Mouse (Mus musculus): ENCODE results near the gene Itga8.

The Itga8 gene

DNA sequence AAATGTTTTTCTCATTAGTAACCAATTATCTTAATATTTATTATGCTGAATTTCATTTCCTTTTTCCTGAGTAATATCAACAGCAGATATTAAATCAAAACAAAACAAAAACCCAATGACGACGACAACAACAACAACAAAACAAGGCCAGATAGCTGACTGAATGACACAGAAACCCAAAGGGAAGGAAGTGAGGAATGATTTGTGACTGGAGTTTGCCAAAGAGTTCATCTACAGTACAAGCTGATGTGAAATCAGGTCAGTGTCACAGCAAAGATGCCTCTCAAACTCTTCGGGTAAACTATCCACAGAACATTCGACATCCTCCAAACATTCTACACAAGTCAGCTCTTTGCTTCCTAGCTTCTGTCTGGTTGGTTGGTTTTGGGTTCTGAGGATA is 104.0 kb downstream of the Itga8 start:
- DNase-seq (ENCODE audit: low spot score) = no peak

DNA sequence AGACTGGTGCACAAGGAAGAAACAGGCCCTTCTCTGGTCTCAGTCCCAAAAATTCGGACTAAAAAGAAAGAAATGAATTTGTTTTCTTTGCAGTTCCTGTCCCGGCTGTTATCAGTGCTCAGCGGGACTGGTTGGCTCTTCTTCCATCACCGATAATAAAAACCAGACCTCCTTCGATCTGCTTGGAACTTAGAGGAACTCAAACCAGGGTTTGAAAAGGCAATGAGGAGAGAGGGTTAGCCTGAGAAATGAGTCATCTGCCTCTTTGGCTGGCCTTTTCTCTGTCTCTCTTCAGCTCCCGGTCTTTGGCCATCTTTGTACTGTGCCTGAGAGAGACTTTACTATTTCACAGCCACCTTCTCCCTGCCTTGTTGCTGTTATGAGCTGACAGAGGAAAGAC is 112.7 kb downstream of the Itga8 start:
- no peak for DNase-seq (ENCODE audit: low spot score)

DNA sequence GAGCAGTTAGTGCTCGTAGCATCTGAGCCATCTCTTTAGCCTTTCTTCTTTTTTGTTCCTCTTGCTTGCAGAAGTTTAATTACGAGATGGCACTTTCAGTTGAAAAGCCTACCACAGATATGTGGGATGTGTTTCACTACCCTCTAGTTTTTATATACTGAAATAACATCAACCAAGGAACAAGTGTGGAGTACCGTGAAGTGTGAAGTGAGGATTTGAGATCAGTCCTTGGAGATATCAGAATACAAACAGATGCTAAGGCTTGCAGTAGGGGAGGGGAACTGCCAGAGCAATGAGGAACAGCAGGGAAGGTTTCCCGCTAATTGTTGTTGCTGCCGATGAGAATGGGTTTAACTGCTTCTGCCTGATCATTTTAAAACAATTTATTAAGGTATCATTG is 114.1 kb downstream of the Itga8 start:
- DNase-seq (ENCODE audit: low spot score) = no peak

DNA sequence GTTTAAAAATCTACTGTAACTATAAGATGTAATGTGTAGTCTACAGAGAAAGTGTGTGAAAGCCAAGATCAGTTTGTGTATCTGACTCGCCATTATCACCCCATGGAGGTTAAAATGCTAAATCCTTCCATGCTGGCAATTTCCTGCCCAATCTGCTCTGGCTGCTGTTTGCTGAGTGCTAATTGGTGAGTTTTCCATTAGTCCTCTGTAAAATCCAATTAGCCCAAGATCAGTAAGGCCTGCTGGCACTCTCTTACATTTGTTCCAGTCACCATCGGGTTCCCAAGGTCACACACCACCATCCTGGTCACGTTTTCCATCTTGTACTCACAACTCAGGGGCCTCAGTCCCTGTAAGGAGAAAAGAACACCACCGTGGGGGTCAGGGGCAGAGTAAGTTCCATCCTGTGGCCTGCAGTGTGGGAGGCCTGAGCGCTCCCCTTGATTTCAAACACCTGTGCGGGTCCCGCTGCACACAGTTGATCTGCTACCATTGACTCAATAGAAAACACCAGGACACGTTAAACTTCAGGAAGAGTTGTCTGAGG is 119.2 kb downstream of the Itga8 start:
- DNase-seq (ENCODE audit: low spot score) = no peak

DNA sequence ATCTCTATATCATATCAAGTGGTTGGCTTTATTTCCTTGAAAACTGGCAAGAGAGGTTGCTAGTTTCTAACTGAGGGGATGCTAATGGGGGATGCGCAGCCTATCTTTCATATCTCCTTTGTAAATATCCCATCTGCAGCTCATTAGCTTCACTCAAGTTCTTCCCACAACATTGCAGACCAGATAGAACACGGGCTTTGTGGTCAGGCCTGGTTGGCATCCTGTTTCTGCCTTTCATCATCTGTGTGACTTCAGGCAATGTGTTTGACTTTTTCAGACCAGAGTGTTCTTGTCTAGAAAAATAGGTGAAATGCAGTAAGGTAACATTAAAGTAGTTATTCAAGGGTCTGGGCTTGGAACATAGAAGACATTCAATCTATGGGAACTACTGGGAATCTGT is 121.1 kb downstream of the Itga8 start:
- DNase-seq (ENCODE audit: low spot score) = no peak

DNA sequence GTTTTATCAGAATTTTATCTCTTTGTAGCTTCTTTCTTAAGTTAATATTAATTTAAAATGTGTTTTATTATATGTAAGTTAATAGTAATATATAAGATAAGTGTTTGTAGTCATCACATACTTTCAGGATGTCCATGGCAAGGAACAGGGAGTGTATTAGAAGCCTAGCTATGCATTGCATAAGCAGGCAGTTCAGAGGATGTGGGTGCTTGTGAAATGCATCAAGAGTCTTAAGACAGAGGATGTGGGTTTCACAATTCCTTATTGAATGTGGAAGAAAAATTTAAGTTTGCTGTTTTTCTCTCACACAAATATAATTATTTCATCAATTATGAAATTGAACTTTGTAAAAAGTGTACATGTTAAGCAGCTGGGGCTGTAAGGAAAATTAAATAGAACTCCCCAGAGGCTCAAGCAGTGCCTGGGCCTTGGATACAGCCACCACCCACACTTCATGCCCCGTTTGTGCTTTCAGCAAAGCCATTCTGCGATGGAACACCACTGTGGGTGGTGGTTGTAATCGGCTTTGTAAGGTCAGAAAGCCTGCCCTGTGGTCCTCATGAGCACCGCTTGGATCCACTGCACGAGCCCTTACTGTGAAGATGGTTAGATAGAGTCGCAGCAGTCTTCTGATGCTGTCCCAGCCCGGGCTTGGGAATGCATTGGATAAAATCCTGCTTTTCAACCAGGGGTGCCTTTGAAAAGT is 126.8 kb downstream of the Itga8 start:
- DNase-seq (ENCODE audit: low spot score) = no peak

DNA sequence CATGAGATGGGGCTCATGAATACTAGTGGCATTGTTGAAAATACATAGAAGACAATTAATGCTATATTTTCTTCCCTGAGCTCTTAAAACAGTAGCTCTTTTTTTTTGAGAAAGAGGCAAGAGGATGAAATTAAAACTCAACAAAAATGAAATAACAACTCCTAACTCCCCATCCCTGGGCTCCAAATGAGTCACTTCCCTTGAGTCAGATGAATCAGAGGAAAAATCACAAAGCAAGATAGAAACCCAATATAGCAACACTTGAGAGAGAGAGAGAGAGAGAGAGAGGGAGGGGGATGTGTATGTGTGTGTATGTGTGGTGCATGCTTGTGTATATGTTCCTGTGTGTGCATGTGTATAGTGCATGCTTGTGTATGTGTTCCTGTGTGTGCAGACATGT is 131.5 kb downstream of the Itga8 start:
- no peak for DNase-seq (ENCODE audit: low spot score)

DNA sequence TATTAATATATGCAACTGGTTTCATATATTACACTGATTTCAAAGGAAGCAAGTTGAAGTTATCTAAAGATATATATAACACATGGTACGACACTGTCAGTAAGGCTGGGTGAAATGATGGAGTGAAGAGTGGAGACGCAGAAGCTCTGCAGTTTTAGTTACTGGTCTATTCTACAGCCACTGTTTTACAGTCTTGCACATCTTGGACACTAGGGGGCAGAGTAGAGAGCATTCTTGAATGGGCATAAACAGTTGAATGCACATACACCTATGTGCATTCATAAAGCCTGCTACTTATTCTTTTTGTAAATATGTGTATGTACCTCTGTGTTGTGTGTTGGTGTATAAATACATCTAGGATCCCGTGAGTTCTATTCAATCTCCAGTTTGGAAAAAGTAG is 141.2 kb downstream of the Itga8 start:
- DNase-seq (ENCODE audit: low spot score) = no peak

DNA sequence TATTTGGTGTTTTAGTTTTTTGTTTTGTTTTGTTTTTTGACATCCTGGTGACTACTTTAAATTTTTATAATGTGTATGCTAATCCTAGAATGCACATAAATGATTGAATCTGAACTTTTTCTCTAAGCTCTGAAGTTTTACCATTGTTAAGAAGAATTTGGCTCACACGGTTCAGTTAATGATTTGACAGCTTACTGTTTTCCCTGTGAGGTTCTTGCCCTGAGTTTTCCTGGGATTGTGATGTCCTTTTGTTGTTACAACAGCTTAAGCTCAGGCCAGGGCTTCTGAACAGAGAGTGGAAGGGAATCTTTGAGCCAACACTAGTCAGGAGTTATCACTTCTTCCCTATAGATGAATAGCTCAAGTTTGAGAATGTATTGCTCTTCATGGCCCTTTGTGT is 144.7 kb downstream of the Itga8 start:
- DNase-seq (ENCODE audit: low spot score) = no peak

DNA sequence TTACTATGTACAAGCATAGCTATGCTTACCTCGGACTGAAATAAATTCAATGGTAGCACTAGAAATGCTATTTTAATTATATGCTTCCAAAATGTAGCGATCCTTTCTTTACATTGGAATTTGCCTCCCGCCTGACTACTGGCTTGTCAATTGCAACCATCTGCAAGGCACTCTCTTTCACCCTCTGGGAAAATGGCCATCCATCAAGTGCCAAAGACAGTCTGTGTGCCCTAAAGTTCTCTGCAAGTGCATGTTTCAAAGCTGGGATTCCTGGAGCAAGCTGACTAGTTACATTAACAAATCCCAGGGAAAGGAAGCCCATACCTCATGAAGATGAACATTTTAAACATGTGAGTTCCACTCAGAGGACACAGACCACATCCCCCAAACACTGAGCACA is 145.3 kb downstream of the Itga8 start:
- no peak for DNase-seq (ENCODE audit: low spot score)

DNA sequence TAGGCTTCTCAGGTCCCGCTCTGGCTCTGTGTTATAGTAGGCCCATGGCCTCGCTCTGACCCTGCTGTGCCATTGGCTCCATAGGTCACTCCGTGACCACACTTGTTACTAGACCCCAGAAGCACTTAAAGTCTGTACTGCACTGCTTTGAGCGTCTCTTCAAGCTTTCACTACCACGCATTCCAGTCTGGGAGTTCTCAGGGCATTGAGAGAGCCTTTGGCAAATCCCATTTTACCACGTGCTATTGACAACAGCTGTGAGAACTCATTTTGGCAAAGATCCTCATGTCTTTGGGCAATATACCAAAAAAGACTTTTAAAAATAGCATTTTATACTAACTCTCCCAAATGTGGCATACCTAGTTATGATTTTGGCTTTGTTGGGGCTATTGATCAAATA is 147.0 kb downstream of the Itga8 start:
- DNase-seq (ENCODE audit: low spot score) = no peak

DNA sequence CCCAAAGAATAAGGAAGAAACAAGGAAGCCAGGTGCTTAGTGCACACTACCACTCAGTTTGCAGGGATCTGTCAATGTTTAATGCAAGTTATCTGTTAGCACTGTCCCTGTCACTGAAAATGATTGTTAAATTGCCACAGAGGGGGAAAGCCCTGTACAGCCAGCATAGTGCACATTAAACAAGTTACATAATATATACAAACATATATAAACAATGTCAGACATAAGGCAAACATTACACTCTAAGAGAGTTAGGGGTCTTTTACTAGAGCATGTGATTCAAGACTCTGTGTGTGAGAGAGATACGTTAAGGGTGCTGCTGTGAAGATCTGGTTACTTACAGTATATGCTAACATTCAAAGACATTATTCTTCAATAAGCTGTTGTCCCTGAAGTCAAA is 148.2 kb downstream of the Itga8 start:
- no peak for DNase-seq (ENCODE audit: low spot score)

DNA sequence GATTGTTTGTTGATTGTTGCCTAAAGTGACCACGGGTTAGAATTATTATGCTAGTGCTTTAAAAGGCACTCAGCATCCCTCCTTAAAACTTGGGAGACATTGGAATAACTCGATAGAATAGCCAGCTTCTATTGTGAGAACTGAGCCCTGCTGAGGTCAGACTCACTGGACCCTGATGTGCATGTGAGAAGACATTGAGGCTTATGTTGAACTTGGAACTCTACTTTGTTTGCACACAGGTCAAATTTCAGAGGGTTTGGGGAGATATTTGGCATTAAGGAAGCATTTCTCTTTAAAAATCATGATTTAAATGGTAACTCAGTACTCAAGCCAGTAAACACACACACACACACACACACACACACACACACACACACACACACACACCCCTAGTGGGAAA is 153.8 kb downstream of the Itga8 start:
- DNase-seq (ENCODE audit: low spot score) = no peak

DNA sequence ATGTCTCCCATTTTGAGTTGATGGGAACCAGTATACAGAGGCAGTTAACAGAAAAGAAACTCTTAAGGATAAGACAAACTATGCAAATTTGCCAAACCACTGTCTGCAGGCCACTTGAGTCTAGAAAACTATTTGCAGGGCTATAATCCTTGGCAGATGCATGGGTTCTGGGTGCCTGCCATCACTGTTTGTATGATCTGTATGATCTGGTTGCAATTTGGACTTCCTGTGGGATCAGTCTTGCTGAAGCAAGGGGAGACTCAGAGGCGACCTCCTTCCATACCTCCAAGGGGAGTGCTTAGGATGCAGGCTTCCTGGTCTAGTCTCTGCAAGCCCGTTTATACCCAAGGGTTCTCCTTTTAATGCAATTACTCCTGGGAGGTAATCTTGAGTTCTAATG is 155.1 kb downstream of the Itga8 start:
- no peak for DNase-seq (ENCODE audit: low spot score)

DNA sequence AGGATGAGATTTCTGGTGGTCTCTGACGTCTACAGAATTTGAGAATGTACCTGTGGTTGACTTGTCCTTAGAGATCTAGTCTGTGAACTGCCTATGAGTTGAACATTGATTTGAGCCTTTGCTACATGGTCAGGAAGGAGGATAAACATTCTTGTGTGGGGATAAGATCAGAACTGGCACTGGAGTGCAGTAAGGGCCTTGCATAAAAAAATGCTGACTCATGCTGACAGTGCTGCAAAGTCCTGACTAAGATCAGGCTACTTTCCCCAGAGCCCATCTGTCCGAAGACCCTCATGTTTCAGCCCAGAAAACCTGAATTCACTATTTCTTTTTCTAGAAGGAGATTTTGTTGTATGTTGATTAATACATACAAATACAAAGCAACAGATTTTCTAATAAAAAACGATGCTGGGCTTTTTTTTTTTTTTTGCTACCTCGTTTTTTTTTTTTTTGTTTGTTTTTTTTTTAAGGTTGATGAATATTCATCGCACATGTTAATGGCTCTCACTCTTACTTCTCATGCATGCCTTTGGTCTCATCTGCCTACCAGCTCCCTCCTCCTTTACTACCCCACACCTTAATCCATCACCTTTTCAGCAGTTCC is 162.9 kb downstream of the Itga8 start:
- no peak for DNase-seq (ENCODE audit: low spot score)

DNA sequence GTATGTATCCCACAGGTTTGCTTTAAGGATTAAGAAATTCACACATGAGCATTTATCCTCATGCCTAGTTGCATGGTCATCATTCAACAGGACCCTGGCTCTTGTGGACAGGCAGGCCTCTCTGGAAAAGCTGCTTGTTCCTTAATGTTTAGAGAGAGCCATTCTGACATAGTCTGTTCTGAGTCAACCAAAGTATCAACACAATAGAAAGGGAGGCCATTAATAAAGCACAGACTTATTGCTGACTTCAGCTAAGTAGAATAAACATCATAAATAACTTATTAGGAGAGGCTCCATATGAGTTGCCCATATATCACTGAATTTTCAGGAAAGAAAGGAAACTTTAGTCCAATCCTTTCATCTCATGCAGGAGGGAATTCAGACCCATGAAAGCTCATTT is 175.1 kb downstream of the Itga8 start:
- DNase-seq (ENCODE audit: low spot score) = no peak

DNA sequence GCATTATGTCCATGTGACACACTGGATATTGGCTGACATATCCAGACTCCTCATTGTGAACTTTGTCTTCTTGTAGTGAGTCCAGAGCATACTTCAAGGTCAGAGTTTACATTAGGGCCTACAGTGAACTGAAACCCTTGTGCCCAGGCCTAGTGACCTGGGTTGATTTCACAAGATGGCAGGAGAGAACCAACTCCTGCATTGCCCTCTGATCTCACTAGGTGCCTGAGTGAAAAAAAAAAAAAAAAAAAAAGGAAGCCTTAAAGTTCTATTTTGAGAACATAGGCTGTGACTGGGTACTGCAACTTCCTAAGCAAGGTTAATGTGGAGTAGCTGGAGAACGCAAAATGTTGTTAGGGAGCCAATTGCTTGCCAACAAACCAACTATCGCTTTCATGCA is 186.2 kb downstream of the Itga8 start:
- no peak for DNase-seq (ENCODE audit: low spot score)

DNA sequence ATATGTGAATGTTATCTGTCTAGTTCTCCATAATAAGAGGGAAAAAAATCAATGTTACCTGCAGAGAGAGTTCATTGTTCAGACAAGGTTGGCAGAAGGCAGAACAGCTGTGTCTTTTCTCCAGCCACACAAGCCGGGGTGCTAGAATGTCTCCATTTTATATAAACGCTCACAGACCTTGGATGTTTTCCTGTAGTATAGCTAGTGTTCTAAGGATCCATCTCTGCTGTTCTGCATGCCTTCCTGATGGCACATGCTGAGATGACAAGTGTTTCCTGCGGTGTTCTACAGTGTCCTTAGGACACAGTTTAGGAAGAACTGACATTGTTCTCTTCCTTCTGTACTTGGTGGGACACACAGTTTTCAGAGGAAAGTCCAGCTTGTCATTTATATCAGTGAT is 192.4 kb downstream of the Itga8 start:
- DNase-seq (ENCODE audit: low spot score) = no peak

DNA sequence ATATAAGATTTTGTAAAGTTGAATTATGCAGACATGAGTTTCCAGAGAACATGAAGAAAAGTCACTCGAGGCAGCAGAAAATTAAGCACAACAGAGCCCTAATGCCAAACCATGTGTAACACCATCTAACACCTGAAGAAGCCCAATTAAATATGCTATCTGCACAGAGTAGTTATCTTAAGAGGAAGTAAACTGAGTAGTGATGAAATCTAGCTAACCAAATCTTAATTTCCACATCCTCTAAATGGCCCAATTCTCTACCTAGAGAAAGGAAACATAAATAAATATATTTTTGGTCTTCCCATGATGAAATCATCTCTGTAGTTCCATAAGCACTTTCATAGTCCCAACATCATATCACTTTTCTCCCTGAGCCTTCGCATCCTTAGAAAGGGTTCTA is 193.4 kb downstream of the Itga8 start:
- no peak for DNase-seq (ENCODE audit: low spot score)

DNA sequence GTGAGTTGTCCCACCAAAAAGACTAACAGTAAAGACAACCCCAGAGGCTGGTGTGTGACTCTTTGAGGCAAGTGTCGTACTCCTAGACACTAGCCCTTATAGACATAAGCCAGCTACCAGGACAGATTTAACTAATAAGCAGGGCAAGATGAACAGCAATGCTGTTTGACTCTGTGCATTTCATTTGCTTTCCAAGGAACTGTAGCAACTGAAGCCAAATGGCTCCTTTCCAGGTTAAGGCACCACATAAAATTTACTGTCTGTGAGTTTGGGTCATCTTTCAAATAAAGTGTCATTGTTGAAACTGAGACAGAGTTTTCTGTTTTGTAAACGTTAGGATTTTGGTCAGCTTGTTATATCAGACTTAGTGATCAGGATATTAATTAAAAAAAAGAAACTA is 194.5 kb downstream of the Itga8 start:
- no peak for DNase-seq (ENCODE audit: low spot score)

DNA sequence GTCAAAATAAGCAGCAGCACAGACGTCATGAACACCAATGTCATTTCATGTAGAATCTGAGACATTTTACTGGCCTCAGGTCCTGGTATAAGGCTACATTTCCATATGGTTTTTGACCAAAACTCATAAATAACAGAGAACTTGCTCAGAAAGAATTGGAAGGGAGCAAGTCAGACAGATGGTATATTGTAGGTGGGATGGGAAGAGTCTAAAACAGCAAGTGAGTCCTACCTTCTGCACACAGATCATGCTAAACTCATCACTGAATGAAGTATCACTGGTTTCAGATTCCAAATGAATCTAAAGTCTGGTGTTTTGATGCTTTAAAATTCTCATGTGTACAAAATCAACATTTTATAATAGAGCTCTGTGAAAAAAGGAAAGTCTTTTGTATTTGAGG is 198.5 kb downstream of the Itga8 start:
- DNase-seq (ENCODE audit: low spot score) = no peak

DNA sequence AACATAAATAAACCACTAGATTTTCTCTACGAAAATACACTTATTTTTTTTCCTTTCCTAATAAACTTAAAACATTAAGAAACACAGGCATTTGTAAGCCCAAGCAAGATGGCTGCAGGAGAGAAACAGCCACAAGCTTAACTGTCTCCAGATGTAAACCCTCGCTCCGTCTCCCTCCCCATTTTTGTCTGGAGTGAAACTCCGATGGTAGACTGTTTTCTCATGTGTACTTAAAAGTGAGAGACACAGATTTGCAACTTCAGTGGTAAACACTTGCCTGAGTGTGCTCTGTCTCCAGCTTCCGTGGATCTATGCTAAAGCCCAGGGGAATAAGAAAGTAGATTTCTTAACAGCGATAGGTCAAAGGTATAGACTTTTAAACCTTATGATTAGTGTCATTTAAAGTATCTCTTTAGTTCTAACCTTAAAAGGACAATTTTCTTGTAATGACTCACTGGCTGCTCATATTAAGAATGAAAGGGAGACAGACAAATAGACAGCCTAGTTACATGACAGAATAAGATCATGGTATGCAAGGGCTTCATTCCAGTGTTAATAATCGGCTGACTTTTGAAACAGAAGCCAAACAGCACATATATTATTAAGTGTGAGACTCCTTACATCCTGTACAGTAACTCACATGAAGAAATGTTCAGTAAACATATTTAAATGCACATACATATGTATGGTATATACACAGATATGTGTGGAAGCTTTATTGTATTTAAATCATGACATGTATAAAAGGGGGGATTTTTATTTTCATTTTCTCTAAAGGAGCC is 209.3 kb downstream of the Itga8 start:
- no peak for DNase-seq (ENCODE audit: low spot score)

DNA sequence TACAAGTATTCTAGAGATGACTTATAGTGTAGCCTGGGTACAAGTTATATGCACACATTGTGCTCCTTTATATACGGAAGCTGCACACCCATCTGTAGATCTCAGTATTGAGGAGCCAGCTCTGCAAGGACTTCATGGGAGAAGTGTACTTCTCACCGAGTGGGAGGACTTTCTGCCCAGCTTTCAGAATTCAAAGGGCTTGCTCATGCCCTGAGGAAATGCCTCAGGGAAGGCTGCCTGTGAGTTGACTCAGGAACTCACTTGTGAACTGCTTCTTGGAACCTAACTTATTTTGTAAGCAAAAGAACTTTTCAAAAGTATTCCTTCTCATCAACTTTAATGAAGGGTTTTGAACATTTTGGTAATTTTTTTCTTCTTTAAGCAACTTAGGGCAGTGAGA is 210.7 kb downstream of the Itga8 start:
- no peak for DNase-seq (ENCODE audit: low spot score)
